Mouse (Mus musculus) midbrain, embryonic 15.5 days (tissue): ENCODE data around the gene Exoc6. TPM values are rescaled to one million over a fixed set of nuclear protein-coding genes. Genes with fewer than 3 reads are reported as not detected.
A peak's percentile ranks its signal among the peaks of the same experiment; 100 is the strongest.

Experiments used
- ATAC-seq: fragments of 200-750 bp; cut with Nextera tagmentation; replicated peaks from 2 replicates; pipeline ENCODE4 v1.8.0; 2017; ENCODE audit warnings: moderate TSS enrichment
- H3K27ac ChIP-seq: fragments of 300-500 bp; sonication (generic); 2 replicates; pipeline ENCODE4 v1.5.1; 2015; ENCODE audit warnings: mild to moderate bottlenecking, inconsistent platforms
- H3K27me3 ChIP-seq: fragments of 300-500 bp; sonication (generic); replicated peaks from 2 replicates; pipeline ENCODE4 v1.6.1; 2015; ENCODE audit warnings: inconsistent platforms
- H3K36me3 ChIP-seq: fragments of 300-500 bp; sonication (generic); replicated peaks from 2 replicates; pipeline ENCODE4 v1.6.1; 2015; ENCODE audit warnings: inconsistent platforms
- H3K4me1 ChIP-seq: fragments of 300-500 bp; sonication (generic); 2 replicates; pipeline ENCODE4 v1.6.1; 2015; ENCODE audit warnings: inconsistent platforms
- H3K4me2 ChIP-seq: fragments of 300-500 bp; sonication (generic); 2 replicates; pipeline ENCODE4 v1.6.1; 2015; ENCODE audit warnings: inconsistent platforms, mild to moderate bottlenecking, moderate library complexity
- H3K4me3 ChIP-seq: fragments of 300-500 bp; sonication (generic); 2 replicates; pipeline ENCODE4 v1.5.1; 2015; ENCODE audit warnings: mild to moderate bottlenecking, inconsistent platforms
- H3K9ac ChIP-seq: fragments of 300-500 bp; sonication (generic); 2 replicates; pipeline ENCODE4 v1.6.1; 2015; ENCODE audit warnings: mild to moderate bottlenecking, inconsistent platforms
- H3K9me3 ChIP-seq: fragments of 300-500 bp; sonication (generic); 2 replicates; pipeline ENCODE4 v1.6.1; 2016; ENCODE audit warnings: inconsistent platforms
- WGBS: fragments of 180-500 bp; shearing (Covaris S2); methylation state at CpG from one replicate; pipeline ENCODE4 v1.1.7; 2015; ENCODE audit warnings: mixed read lengths; 5-methylcytosine and 5-hydroxymethylcytosine counted together
- polyA plus RNA-seq: library from polyadenylated mRNA; unstranded; fragments of >200 nt; fragmentation: Nextera tagmentation; extraction: Ambion mirVana; gene quantifications from 2 replicates; pipeline ENCODE4 v1.2.1, GENCODE M21; 2015

The Exoc6 gene
- polyA plus RNA-seq, 1 experiment from 2014 or later, result 22.1 TPM

DNA sequence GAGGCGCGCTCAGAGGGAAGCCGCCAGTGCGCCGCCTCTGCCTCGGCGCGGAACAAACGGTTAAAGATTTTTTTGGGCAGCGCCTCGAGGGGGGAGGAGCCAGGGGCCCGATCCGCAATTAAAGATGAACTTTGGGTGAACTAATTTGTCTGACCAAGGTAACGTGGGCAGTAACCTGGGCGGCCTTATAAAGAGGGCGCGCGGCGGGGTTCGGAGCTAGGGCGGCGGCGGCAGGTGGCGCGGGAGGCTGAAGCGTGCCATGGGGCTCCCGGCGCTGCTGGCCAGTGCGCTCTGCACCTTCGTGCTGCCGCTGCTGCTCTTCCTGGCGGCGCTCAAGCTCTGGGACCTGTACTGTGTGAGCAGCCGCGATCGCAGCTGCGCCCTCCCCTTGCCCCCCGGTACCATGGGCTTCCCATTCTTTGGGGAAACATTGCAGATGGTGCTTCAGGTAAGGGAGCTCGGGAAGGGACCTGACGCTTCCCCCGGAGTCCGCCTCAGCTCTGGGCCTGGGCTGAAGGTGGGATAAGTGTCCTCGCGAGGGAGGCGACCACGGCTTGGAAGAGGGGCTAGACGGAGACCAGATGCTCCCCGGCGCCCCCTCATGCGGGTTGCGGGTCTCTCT is 147.5 kb downstream of the Exoc6 start, which contains the start of gene Cyp26a1:
Gene Cyp26a1 (plus strand): TSS at position 148 of the 622 bp plus-strand sequence.
- Histone ChIP-seq H3K9ac (no peak within 1 kb of the TSS), H3K4me2 (peak within 1 kb of the TSS; percentile 59), H3K9me3 (no peaks in the 10 kb centered on the region), H3K4me3 (peak within 1 kb of the TSS; percentile 35), H3K36me3 (no peaks in the 10 kb centered on the region), H3K27me3 (peaks cover 95% of the 10 kb centered on the region), H3K27ac (no peak within 1 kb of the TSS), H3K4me1 (peaks cover 38% of the 10 kb centered on the region)
- WGBS, result under 1% methylated on average over 51 of the region's 51 CpGs
- peak; percentile 27; the same call in 1 of the 2 replicates for ATAC-seq

DNA sequence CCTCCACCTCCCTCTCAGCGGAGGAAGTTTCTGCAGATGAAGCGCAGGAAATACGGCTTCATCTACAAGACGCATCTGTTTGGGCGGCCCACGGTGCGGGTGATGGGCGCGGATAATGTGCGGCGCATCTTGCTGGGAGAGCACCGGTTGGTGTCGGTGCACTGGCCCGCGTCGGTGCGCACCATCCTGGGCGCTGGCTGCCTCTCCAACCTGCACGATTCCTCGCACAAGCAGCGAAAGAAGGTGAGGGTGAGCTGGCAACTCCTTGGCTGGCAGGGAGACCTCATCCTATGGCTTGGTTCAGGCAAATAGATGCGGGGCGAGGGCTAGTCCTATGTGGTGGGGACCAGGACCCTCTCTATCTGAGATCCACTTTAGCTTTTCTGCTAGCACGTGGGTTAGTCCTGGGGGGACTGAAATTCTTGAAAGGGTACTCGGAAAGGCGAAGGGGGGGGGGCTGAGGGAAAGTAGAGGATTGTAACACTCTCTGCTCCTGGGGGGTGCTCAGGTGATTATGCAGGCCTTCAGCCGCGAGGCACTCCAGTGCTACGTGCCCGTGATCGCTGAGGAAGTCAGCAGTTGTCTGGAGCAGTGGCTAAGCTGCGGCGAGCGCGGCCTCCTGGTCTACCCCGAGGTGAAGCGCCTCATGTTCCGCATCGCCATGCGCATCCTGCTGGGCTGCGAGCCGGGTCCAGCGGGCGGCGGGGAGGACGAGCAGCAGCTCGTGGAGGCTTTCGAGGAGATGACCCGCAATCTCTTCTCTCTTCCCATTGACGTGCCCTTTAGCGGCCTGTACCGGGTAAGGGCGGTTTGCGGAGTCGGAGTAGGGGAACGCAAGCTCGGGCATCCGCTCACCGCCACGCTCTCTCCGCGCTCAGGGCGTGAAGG is 148.3 kb downstream of the Exoc6 start:
- H3K9ac ChIP-seq, result no peak overlapping the region
- peak; percentile 53 for ATAC-seq
- H3K36me3 ChIP-seq, result no peaks in the 10 kb centered on the region
- H3K9me3 ChIP-seq, result no peaks in the 10 kb centered on the region
- H3K4me1 ChIP-seq, result peaks cover 30% of the 10 kb centered on the region
- peak overlapping the region; percentile 59 for H3K4me2 ChIP-seq
- peak overlapping the region; percentile 35 for H3K4me3 ChIP-seq
- under 1% methylated on average over 63 of the region's 63 CpGs for WGBS
- H3K27ac ChIP-seq, result no peak overlapping the region
- H3K27me3 ChIP-seq, result peaks cover 89% of the 10 kb centered on the region

DNA sequence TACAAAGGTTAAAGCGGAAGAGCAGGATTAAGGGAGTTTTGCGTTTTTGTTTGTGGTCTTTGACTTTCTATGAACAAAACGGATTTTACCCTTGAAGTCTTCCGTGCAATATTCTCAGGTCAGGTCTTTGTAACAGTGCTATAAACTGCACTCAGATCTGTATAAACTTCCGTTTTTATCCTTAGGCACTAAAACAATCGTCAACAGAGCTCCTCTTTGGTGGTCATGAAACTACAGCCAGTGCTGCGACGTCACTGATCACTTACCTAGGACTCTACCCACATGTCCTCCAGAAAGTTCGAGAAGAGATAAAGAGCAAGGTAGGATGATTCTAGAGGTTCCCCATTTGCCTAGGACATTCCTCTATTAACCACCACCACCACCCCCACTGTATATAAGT is 149.5 kb downstream of the Exoc6 start:
- Histone ChIP-seq H3K4me1 (peaks cover 30% of the 10 kb centered on the region), H3K27me3 (peaks cover 84% of the 10 kb centered on the region), H3K36me3 (no peaks in the 10 kb centered on the region), H3K9me3 (no peaks in the 10 kb centered on the region), H3K9ac (no peak overlapping the region), H3K4me3 (no peak overlapping the region), H3K4me2 (no peak overlapping the region), H3K27ac (no peak overlapping the region)
- 16% methylated on average over 9 of the region's 9 CpGs for WGBS
- ATAC-seq, result no peak

- H3K4me1 ChIP-seq, result peaks cover 18% of the 10 kb centered on the region
- H3K27me3 ChIP-seq, result peaks cover 56% of the 10 kb centered on the region
- ATAC-seq, result no peak
- H3K36me3 ChIP-seq, result no peaks in the 10 kb centered on the region
- no peak overlapping the region for H3K27ac ChIP-seq
- H3K4me3 ChIP-seq, result no peak overlapping the region
- H3K9me3 ChIP-seq, result no peaks in the 10 kb centered on the region
- H3K9ac ChIP-seq, result no peak overlapping the region
- no peak overlapping the region for H3K4me2 ChIP-seq
- WGBS, result 81% methylated on average over 21 of the region's 21 CpGs
Measured at GRCm38 (mm10) chr19:37702377-37703076, 152.3 kb downstream of the Exoc6 start.

DNA sequence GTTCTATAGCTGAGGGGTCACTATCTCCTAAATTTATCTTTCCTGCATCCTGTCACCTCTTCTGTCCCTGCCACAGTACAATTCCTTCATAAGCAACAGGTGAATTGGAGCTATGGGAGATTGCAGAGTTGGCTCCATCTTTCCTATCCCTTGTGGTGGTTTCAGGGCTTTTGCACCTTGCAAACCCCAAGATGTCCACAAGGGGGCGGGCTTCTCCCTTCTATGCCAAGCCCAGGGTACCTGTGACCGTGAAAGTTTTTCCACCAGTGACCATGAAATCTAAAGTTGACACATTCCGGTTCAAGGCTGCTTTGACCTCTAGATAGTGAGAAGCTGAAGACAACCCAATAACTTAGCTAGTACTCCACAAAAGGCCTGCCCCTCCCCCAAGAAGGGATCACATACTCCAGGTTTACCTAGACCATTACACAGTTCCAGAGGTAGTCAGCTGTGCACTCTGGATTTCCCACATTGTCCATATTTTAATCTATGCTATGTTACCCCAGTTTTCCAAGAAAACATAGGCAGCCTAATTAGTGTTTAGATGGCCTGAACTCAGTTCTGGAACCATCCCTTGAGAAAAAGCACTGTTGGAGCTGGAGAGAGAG is 153.8 kb downstream of the Exoc6 start:
- Histone ChIP-seq H3K9ac (no peak overlapping the region), H3K36me3 (no peaks in the 10 kb centered on the region), H3K27ac (no peak overlapping the region), H3K27me3 (peaks cover 41% of the 10 kb centered on the region), H3K4me1 (peaks cover 3% of the 10 kb centered on the region), H3K4me2 (no peak overlapping the region), H3K4me3 (no peak overlapping the region), H3K9me3 (no peaks in the 10 kb centered on the region)
- WGBS, result 10% methylated on average over 3 of the region's 3 CpGs
- ATAC-seq, result peak; percentile 74; the same call in 1 of the 2 replicates

DNA sequence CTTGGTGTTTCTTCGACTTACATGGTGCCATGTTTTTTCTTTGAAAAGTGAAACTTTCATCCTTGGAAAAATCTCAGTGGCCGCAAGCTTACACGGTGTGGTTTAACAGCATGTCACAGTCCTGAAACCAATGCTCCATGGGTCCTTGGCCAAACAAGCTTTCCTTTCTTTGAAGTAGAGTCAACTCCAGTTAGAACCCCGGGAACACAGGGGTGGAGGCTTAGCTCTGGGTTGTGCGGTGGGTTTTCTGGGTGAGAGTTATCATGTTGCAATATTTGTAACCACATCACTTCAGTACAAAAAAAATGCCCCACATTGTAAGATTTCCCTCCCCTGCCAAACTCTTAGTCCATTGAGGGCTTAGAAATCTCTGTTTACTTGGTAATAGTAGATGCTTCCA is 155.5 kb downstream of the Exoc6 start:
- Histone ChIP-seq H3K27me3 (peaks cover 24% of the 10 kb centered on the region), H3K36me3 (no peaks in the 10 kb centered on the region), H3K4me3 (no peak overlapping the region), H3K4me2 (no peak overlapping the region), H3K9me3 (no peaks in the 10 kb centered on the region), H3K4me1 (no peaks in the 10 kb centered on the region), H3K27ac (no peak overlapping the region), H3K9ac (no peak overlapping the region)
- 91% methylated on average over 5 of the region's 5 CpGs for WGBS
- ATAC-seq, result no peak

DNA sequence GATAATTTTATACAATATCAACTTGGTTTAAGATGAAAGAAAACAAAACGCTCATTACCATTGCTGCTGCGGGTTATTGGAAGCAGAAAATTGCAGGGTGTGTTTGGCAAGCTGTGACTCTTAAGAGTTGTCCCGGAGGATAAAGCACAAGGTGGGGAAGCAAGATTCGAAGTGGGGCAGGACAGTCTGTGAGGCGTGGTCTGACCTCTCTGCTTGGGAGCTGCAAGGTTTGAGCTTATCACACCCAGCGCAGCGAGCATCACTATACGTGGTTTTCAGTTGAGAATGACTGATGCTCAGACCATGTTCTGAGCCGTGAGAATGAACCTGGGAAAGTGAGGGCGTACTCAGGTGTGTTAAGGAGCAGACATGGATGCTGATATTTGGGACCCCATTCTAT is 164.5 kb downstream of the Exoc6 start:
- WGBS, result 76% methylated on average over 10 of the region's 10 CpGs
- Histone ChIP-seq H3K27ac (no peak overlapping the region), H3K4me3 (no peak overlapping the region), H3K27me3 (no peaks in the 10 kb centered on the region), H3K4me1 (no peaks in the 10 kb centered on the region), H3K9ac (no peak overlapping the region), H3K36me3 (no peaks in the 10 kb centered on the region), H3K9me3 (no peaks in the 10 kb centered on the region), H3K4me2 (no peak overlapping the region)
- no peak for ATAC-seq

- no peak for ATAC-seq
- Histone ChIP-seq H3K9me3 (no peaks in the 10 kb centered on the region), H3K9ac (no peak overlapping the region)
Measured at GRCm38 (mm10) chr19:37715980-37716379, 165.8 kb downstream of the Exoc6 start.

DNA sequence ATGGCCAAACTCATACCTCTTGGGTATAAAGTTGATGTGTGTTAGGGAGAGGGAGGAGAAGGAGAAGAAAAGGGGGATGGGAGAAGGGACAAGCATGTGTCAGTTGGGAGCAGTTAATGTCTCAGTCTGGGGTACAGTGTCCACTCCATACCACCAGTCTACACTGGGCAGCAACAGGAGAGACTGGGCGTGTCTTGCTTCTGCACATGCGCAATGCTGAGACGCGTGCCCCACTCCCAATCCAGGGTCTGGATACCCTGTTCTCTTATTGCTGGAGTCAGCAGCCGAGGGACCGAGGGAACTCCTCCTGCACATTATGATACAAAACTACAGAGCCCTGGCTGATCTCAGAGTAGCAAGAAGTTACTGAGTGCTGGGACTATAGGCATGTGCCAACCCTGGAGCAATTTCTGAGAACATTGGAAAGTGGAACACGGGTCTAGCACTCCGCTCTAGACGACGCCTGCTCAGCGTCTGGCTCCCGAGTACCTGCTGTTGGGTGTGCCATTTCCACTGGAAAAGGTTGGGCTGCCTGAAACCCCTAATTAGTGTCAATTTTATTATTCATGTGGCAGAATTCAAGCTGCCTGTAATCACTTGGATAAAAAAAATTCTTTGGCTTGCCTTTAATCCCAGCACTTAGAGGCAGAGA is 166.4 kb downstream of the Exoc6 start:
- H3K9me3 ChIP-seq, result no peaks in the 10 kb centered on the region
- no peaks in the 10 kb centered on the region for H3K27me3 ChIP-seq
- H3K27ac ChIP-seq, result no peak overlapping the region
- no peaks in the 10 kb centered on the region for H3K4me1 ChIP-seq
- no peak overlapping the region for H3K9ac ChIP-seq
- no peak overlapping the region for H3K4me3 ChIP-seq
- no peak overlapping the region for H3K4me2 ChIP-seq
- no peaks in the 10 kb centered on the region for H3K36me3 ChIP-seq
- ATAC-seq, result no peak
- WGBS, result 86% methylated on average over 12 of the region's 12 CpGs

More at GRCm38 (mm10) chr19:37715980-37716379, 165.8 kb downstream of the Exoc6 start:
- no peak overlapping the region for H3K4me3 ChIP-seq
- no peaks in the 10 kb centered on the region for H3K4me1 ChIP-seq
- no peak overlapping the region for H3K4me2 ChIP-seq
- H3K27ac ChIP-seq, result no peak overlapping the region
- 66% methylated on average over 1 of the region's 1 CpGs for WGBS
- H3K27me3 ChIP-seq, result no peaks in the 10 kb centered on the region
- no peaks in the 10 kb centered on the region for H3K36me3 ChIP-seq

DNA sequence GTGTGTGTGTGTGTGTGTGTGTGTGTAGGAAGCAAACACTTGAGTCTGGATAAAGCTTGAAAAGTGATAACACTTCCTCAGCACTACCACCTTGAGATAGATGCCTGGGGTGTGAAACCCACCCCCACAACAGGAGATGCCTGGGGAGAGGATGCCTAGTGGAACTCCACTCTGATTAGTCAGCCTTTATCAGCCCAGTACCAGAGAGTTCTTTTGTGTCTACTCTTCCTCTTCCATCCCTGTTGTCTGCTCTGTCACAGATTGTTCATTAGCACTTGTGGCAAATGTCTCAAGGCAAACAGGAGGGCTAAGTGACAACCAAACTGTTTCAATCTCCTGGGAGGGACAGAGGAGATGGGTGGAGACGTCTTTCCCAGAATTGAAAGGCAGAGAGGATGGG is 168.9 kb downstream of the Exoc6 start:
- Histone ChIP-seq H3K27ac (no peak overlapping the region), H3K9me3 (no peaks in the 10 kb centered on the region), H3K36me3 (no peaks in the 10 kb centered on the region), H3K4me1 (no peaks in the 10 kb centered on the region), H3K4me3 (no peak overlapping the region), H3K9ac (no peak overlapping the region), H3K4me2 (no peak overlapping the region), H3K27me3 (no peaks in the 10 kb centered on the region)
- no peak for ATAC-seq
- 28% methylated on average over 1 of the region's 1 CpGs for WGBS

DNA sequence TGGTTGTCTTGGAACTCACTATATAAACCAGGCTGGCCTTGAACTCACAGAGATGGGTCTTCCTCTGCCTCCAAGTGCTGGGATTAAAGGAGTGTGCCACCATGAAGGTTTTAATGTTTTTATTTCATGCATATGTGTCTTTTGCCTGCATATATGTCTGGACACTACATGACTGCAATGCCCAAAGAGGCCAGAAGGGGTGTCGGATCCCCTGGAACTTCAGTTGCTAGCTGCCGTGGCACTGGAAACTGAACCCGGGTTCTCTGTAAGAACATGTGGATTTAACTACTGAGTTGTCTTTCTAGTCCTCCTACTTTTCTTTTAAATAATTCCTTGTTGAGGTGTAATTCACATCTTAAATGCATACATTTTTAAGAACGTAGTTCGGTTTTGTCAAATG is 174.4 kb downstream of the Exoc6 start:
- Histone ChIP-seq H3K27ac (no peak overlapping the region), H3K9me3 (no peaks in the 10 kb centered on the region), H3K4me3 (no peak overlapping the region), H3K36me3 (no peaks in the 10 kb centered on the region), H3K27me3 (no peaks in the 10 kb centered on the region), H3K4me1 (no peaks in the 10 kb centered on the region), H3K4me2 (no peak overlapping the region), H3K9ac (no peak overlapping the region)
- WGBS, result 96% methylated on average over 5 of the region's 5 CpGs
- no peak for ATAC-seq
